Mouse (Mus musculus) adrenal gland, postnatal 14 days (tissue): ENCODE data around the gene Zfp106. TPM values are rescaled to one million over a fixed set of nuclear protein-coding genes. Genes with fewer than 3 reads are reported as not detected.

Experiments
- DNase-seq: peaks from one replicate; pipeline ENCODE4 v3.0.0; 2021; ENCODE audit warnings: mixed read lengths
- total RNA-seq: library from RNA; stranded (reverse); gene quantifications from 2 replicates; pipeline ENCODE4 v1.2.3, GENCODE M21; 2021

The Zfp106 gene
- total RNA-seq, 1 experiment from 2014 or later: 93.3 TPM

DNA sequence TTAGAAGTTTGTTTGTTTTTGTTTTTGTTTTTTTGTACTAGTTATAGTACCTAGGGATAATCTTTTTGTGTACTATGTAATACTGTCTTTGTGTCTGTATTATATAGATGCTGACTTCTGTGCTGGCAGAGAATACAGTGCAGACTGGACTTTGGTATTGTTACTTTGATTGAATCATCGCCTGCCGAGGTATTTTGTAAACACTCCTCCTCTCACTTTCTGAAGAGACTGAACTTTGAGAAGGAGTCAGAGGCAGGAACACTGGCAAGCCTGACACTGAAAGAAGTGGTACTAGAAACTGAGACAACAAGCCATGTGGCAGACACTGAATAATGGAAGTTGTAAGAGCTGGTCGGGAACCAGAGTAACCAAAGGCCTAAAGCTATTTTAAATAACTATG lies 6.8 kb downstream of the Zfp106 start:
- no peak for DNase-seq

DNA sequence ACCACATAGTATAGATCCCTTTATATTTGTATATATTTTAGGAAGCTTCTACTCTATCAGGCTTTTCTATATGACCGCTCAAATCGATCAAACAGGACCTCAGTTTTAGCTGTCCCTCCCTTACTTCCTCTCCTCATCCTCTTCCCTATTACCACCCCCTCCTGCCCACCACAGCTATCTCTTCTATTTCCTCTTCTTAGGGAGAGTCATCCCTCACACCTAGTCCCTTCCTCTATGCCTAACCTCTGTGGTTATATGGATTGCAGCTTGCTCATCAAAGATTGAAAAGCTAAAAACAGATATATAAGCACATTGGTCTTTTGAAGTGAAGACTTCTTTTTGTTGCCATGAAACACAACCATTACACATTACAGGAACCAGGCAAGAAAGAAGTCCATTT lies 18.9 kb downstream of the Zfp106 start:
- no peak for DNase-seq

DNA sequence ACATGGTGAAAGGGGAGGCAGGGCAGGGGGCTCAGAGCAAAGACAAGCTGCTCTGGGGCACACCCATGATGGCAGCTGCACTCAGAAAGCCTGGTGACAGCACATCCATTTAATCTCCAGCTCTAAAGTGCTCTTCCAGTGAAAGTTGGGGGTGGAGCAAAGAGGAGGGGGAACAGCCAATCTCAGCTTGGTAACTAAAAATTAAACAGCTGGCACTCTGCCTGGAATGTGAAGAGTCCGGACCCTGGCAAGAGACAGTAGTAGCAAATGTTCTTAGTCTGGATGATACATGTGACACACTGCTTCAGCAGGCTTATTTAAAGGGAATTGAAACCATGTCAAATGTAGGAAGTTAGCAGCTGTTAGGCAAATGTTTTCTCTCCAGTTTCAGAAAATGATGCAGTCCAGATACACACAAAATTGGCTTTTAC lies 23.9 kb downstream of the Zfp106 start:
- peak; percentile 77 for DNase-seq

DNA sequence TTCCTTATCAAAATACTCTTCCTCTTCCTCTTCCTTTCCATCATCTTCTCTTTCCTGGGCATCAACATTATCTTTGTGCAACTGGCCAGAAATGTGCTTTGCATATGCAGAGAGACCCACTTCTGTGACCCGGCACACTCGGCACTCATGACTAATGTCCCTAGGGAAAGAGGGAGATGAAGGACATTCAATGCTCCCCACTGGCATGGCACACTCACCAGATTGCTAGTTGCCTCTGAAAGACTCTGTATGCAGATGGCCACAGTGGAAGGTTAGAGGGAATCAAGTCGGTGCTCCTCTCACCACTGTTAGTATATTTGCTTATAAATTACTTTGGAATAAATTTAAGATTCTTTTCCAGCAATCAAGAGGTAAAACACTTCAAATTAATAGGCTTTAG lies 24.3 kb downstream of the Zfp106 start:
- DNase-seq: peak; percentile 26

DNA sequence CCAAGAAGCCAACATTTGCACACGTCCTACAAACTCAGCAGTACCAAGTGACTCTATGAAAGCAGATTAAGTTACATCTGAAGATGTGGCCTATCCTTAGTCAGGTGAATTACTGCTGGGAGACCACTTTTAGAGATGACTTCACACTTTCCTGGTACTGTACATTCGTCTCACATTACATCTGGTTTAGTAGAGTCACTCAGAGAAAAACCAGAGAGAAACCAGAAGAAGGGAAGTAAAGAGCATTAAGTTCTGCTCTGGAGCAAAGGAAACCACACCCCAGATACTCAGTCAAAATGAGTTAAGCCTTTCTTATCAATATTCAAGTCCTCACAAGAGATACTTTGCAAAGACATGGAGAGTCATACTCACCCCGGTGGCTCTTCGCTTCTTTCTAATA lies 32.4 kb downstream of the Zfp106 start:
- no peak for DNase-seq

DNA sequence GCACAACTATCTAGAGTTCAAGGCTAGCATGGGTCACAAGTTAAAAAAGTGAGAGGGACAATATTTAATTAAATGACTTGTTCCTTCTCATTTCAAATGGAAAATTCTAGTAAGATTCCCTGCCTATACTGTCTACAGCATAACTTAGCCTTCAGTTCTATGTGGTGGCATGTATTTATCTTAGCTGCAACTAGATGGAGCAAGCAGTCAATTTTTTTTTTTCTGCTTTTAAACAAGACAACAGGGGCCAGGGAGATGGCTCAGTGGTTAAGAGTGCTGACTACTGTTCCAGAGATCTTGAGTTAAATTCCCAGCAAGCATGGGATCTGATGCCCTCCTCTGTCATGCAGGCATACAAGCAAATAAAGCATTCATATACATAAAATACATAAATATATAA lies 34.1 kb downstream of the Zfp106 start:
- no peak for DNase-seq

DNA sequence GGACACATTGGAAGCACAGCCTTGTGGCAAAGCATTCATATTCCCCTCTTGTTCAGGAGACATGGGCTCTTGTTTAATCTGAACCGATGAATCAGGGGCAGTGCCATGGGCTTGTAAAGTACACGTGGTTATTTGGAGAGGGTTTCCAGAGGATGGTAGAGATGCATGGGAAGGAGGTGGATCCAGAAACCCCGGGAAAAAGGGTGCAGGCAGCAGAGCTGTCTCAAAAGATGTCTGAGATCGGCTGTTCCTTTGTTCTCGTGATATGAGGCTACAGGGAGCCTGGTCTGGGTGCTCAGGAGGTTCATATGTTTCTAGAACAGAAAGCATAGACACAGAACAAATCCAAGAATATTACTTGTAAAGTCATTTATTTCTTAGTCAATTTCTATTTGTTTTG lies 36.9 kb downstream of the Zfp106 start:
- DNase-seq: no peak

DNA sequence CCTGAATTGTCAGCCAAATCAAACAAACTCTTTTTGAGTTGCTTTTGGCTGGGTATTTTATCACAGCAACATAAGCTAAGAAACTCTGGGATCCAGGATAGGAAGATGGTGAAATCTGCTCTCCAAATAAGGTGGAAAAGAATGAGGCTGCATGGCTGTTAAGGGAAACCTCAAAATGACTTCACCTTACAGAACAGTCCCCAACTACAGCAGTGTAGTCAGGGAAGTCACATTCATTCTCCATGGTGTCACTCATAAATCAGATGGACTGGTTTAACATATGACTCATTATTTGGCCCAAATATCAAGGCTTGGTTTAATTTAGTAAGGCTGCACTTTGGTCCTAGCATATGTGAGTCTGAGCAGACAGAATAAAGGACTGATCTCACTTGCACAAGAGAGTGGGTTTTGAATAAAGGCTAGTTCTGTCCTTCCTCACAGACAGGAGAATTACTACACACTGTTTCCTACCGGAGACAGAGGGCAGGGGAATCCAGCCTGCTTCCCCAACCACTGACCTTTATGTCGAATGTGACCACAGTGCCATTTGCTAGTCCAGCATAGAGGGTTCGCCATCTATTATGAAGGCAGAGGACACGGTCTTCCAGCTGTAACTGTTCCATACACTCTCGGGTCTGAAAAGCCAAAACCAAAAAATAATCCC lies 45.0 kb downstream of the Zfp106 start:
- peak; percentile 17 for DNase-seq

DNA sequence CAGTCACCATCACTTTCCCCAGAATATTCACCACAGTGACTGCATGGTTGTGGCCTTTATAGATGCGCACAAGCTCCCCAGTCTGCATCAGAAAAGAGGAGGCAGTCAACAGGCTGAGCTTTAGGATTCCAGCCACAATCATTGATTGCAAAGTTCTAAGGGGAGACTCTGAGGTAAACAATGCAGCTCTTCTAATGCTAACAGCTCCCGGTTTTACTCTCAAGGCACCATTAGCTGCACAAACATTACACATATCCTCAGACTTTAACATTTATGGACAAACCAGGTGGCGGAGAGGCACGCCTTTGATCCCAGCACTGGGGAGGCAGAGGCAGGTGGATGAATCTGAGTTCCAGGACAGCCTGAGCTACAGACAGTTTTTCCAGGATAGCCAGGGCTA lies 49.5 kb downstream of the Zfp106 start:
- DNase-seq: no peak

DNA sequence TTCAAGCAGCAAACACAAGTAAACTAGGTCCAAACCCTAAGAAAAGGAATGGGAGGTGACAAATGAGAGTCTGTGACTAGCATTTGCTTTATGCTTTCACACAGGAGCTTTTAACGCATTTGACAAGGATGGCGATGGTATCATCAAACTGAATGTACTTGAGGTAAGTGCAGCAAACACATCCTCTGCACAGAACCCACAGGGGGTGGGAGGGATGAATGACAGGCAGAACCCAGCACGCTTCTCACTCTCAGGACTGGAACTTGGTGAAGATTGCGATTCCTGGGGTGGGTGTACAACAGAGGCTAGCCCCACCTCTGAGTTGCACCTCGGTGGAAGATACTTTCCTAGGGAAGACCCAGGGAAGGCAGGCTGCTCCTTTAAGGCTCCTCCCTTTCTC lies 59.7 kb downstream of the Zfp106 start:
- no peak for DNase-seq

DNA sequence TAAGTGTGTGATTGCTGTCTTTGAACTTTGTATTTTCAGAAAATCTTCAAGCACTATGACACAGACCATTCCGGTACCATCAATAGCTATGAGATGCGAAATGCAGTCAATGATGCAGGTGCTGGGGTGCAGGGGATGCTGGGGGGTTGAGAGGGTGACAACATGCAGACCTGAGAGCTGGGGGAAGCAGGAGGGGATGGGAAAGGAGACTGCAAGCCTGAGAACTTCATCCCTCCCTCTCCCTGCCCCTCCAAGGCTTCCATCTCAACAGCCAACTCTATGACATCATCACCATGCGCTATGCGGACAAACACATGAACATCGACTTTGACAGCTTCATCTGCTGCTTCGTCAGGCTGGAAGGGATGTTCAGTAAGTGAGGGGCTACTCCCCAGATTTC lies 60.5 kb downstream of the Zfp106 start:
- DNase-seq: no peak

DNA sequence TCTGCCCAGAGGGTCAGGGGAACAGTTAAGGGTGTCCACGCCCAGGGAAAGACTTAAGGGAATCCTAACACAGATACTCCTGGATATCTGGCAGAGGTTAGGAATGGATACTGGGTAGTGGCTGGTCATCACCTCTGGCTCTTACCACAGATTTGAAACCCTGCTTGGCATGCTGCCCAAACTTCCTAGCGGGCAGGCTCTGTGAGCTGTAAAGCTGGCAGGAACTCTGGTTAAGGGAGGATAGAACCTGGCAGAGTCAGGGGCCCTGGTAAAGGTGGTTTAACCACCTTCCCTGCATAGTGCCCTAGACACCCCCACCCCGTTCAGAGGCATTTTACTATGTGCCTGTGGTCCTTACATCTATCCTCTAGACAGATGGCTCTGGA lies 61.0 kb downstream of the Zfp106 start:
- DNase-seq: peak; percentile 66

DNA sequence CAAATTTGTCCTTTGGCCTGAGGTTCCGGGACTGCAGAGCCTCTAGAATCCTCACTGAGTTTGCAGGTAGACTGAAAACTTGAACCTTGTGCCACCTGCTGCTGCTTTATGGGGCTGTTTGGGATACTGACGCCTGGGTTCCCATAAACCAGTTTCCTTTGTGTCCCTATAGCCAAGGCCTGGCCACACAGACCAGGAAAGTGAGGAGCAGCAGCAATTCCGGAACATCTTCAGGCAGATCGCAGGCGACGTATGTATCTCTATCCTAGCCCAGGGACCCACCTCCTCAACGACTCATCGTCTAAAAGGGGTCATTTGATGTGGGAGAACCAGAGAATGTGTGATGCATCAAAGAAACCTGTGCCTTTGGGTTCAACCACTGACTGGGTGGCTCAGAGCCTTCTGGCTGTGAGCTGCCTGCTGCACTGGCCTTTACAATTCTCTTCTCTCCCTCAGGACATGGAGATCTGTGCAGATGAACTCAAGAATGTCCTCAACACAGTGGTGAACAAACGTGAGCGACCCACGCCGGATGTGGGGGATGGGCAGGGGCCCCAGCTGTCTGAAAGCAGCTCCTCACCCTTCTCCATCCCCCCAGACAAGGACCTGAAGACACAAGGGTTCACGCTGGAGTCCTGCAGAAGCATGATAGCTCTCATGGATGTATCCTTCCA lies 61.6 kb downstream of the Zfp106 start:
- peak; percentile 23 for DNase-seq

DNA sequence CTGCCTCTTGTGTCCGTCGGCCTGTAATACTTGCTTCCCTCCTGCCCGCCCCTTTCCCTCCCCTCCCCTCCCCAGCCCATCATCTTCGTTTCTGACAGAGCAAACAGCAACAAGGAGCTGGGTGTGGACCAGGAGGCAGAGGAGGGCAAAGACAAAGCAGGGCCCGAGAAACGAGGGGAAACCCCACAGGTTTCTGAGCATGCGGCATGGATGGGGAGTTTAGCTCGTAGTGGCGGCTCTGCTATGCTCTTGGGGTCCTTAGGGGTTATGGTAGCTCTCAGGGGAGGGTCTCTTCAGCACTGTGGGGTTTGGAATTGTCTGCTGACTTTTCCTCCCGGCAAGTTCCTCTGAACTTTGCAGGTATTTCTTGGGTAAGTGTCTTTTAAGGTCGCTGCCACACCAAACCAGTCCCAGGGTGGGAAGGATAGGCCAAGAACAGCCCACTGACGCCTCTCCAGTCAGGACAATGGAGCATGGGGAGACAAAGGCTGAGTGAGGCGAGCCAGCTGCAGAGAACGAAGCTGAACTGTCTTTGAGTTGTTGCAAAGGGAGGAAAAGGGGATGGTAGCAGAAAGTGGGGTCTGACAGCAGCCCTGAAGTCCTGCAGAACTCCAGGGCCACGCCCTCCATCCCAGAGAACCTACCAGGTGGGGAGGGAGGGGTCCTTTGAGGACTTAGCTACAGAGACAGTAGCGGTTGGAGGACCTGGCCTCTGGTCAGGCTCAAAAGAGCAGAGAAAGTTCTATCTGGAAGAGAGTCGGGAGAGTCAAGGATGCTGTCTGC lies 62.3 kb downstream of the Zfp106 start:
- DNase-seq: no peak

DNA sequence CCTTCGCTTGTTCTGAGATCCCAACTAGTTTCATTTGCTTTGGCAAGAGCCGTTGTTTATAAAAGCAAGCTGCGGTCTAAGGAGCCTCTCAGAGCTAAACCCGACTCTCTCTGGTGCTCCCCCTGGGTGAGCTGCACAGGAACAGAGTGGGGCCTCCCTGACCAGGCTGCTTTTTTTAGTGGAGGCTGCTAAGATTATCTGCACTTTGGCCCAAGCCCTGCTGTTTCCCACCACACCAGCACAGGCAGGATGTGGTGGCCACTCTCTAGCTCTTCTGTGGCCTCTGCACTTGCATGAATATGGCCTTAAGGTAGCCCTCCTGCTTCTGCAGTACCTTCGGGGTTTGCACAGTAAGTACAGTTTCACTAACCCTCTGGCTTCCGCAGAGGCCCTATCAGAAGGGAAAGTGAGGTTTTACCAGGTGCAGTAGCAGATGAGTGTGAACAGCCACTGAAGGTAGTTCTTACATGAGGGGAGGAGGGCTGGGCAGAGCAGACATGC lies 63.6 kb downstream of the Zfp106 start:
- DNase-seq: no peak

DNA sequence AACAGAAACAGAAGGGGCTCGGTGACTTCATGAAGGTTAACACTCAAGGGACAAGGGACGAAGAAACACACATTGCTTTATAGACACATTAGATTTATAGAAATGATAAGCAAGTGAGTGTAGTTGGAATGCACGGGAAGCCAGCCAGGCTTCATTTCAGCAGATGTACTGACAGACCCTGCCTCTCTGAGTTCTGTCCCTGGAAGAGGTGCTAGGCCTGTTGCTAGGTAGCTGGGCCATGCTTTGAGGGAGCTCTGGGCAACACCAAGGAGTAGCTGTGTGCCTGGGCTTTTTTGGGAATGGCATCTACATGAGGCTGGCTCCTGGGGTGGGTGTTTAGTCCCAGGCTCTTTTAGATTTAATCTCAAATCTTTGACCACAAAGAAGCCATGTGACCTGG lies 67.1 kb downstream of the Zfp106 start:
- DNase-seq: no peak

DNA sequence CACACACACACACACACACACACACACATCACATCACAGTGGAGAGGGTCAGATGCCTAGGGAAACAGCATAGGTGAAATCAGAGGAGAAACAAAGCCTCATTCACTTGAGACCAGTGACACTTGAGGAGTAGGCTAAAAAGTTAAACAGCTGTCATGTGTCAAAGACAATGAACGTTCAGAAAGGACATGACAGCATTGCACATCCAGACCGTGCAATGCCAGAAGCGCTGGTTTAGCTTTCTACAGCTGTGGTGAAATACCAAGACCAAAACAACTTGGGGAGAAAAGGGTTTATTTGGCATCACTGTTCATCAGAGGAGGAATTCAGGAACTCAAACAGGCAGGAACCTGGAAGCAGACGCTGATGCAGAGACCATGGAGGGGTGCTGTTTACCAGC lies 70.4 kb downstream of the Zfp106 start:
- no peak for DNase-seq

DNA sequence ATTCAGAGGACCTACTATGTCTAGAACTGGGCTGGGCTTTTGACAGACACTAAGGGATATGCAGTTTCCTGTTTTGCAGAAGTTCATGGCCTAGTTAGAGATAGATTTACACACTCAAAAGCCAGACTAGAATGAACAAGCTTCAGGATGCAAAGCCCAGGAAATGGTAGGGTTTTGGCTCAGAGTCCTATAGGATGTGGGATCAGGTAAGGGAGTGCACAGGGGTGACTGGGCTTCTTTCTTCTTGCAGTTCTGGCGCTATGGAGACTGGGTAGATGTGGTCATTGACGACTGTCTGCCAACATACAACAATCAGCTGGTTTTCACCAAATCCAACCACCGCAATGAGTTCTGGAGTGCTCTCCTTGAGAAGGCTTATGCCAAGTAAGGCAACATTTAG lies 79.4 kb downstream of the Zfp106 start:
- no peak for DNase-seq

DNA sequence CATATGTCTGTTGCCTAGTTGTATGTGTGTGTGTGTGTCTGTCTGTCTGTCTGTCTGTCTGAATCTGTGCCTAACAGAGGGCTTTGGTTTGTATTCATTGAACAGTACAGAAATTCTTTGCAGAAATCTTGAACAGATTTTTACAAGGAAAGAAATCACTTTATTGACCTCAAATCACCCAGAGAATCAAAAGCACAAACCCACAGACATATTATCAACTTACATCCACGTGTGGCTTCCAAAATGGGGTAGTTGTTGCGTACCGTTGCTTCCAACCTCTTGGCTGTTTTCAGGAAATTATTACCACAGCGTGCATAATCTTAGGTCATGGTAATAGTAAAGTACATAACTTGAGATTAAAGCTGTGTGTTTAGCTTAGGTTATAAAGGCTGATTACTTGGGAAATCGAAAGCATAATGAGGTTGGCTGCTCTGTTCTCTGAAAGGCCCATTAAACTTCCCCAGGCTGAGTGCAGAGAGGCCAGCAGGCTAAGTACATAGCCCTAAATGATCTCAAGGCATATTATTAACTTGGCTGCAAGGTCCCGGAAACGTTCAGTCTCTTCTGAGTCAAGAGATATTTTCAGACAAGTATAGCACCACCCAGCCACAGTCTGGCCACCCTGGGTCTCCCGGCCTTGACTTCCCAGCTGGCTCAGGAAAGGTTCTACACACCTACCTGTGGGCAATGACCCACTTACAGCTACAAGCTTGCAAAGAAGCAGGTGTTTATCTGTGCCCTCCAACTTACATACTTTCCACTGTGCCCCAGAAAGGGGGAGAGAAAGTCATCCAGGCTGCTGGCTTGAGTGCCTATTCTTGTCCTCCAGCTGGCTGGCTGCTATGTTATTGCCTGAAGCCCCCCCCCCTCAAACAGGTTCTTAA lies 80.9 kb downstream of the Zfp106 start:
- DNase-seq: no peak

DNA sequence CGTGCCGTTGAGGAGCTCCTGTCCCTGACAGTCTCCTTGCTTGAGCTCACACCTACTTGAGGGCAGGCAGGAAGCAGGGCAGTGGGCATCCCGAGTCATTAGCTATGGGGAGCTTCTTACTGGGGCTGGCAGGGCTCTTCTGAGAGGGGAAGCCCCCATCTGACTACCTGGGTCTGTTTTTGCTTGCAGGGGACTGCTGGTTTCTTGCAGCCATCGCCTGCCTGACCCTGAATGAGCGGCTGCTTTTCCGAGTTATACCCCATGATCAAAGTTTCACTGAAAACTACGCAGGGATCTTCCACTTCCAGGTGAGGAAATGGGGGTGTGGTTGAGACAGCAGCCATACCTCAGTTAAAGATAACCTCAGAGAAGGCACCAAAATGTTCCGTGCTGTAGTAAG lies 81.7 kb downstream of the Zfp106 start:
- DNase-seq: no peak

DNA sequence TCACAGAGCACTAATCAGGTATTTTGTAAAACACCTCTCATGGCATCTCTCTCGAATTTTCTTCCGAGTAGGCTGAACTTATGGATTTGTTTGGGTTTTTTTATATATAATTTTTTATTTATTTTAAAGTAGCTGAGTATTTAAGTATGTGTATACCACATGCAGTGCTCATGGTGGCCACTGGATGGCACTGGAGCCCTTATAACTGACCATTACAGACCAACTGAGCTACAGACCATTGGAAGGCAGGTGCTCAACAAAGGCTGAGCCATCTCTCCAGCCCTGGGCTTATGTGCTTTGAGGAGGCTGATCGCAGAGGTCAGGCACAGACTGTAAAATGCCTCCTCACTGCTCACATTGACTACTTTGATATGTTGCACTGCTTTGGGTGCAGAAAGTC lies 85.0 kb downstream of the Zfp106 start:
- peak; percentile 83 for DNase-seq
